Mouse (Mus musculus): ENCODE measurements around the gene Ntn3. TPM values are rescaled to one million over a fixed set of nuclear protein-coding genes. Genes with fewer than 3 reads are reported as not detected.

The Ntn3 gene
- polyA plus RNA-seq, 1 experiment from 2014 or later = 0.45 TPM

- Histone ChIP-seq H3K4me3 (ENCODE audit: low read depth, low read length) (no peak overlapping the region), H3K9ac (replicated peaks) (no peak overlapping the region), H3K4me2 (ENCODE audit: low read depth, low read length) (no peak overlapping the region), H3K27ac (ENCODE audit: low read depth) (no peak overlapping the region), H3K4me1 (ENCODE audit: insufficient read depth) (peaks cover 25% of the 10 kb centered on the region), H3K36me3 (replicated peaks; ENCODE audit: insufficient read depth, low read length) (peaks cover 6% of the 10 kb centered on the region), H3K9me3 (ENCODE audit: low read length) (no peaks in the 10 kb centered on the region), H3K27me3 (ENCODE audit: insufficient read depth, low read length) (no peaks in the 10 kb centered on the region)
- ATAC-seq (no peak), DNase-seq (no peak)
- TF ChIP-seq EP300 (IDR thresholded peaks at IDR 0.05; ENCODE audit: low read depth) (no peak), CTCF (IDR thresholded peaks at IDR 0.05; ENCODE audit: low read depth) (no peak)
- 89% methylated on average over 9 of the region's 9 CpGs for WGBS (ENCODE audit: insufficient replicate concordance)
Observed at GRCm38 (mm10) chr17:24155742-24156141, 53.6 kb downstream of the Ntn3 start.

GRCm38 (mm10) chr17:24154463-24154862 is 54.9 kb downstream of the Ntn3 start:
- H3K4me1 ChIP-seq (ENCODE audit: insufficient read depth) = peaks cover 25% of the 10 kb centered on the region
- H3K4me2 ChIP-seq (ENCODE audit: low read depth, low read length) = no peak overlapping the region
- H3K9ac ChIP-seq (replicated peaks) = no peak overlapping the region
- no peak for DNase-seq
- peaks cover 6% of the 10 kb centered on the region for H3K36me3 ChIP-seq (replicated peaks; ENCODE audit: insufficient read depth, low read length)
- H3K4me3 ChIP-seq (ENCODE audit: low read depth, low read length) = no peak overlapping the region
- H3K9me3 ChIP-seq (ENCODE audit: low read length) = no peaks in the 10 kb centered on the region
- ATAC-seq = 0 out of 2 replicates have a peak, but pooled peaks have one; percentile 2
- H3K27me3 ChIP-seq (ENCODE audit: insufficient read depth, low read length) = no peaks in the 10 kb centered on the region
- H3K27ac ChIP-seq (ENCODE audit: low read depth) = peak overlapping the region; percentile 35; the same call in 1 of the 2 replicates
- 49% methylated on average over 3 of the region's 3 CpGs for WGBS (ENCODE audit: insufficient replicate concordance)
- TF ChIP-seq CTCF (IDR thresholded peaks at IDR 0.05; ENCODE audit: low read depth) = peak; percentile 30; the same call in 1 of the 2 replicates
- TF ChIP-seq EP300 (IDR thresholded peaks at IDR 0.05; ENCODE audit: low read depth) = no peak

Small RNAs within 50 kb of the gene (microRNA-seq; reads per million reads assigned to microRNA genes)
- gene Mir5134 (2.0 reads per million), gene Mir6965 (not detected)

Other genes with a start within 250 kb of the Ntn3 start
- gene Prss30, start 229.0 kb downstream of the Ntn3 start, polyA plus RNA-seq (2015; fragmentation: Nextera tagmentation; extraction: Ambion mirVana) = 0.09 and 0.14 TPM in 2 replicates
- gene Prss22, start 211.4 kb downstream of the Ntn3 start, polyA plus RNA-seq (2015; fragmentation: Nextera tagmentation; extraction: Ambion mirVana) = not detected in 2 replicates
- not detected in 2 replicates for gene Prss27, start 171.4 kb downstream of the Ntn3 start, polyA plus RNA-seq (2015; fragmentation: Nextera tagmentation; extraction: Ambion mirVana)
- gene Kctd5, start 136.0 kb downstream of the Ntn3 start, polyA plus RNA-seq (2015; fragmentation: Nextera tagmentation; extraction: Ambion mirVana) = 6.8 and 7.7 TPM in 2 replicates
- 19.3 and 20.5 TPM in 2 replicates for gene Pdpk1, start 58.6 kb downstream of the Ntn3 start, polyA plus RNA-seq (2015; fragmentation: Nextera tagmentation; extraction: Ambion mirVana)
- 18.5 and 20.0 TPM in 2 replicates for gene Amdhd2, start 45.8 kb downstream of the Ntn3 start, polyA plus RNA-seq (2015; fragmentation: Nextera tagmentation; extraction: Ambion mirVana)
- 422 and 445 TPM in 2 replicates for gene Atp6v0c, start 39.8 kb downstream of the Ntn3 start, polyA plus RNA-seq (2015; fragmentation: Nextera tagmentation; extraction: Ambion mirVana)
- 2.0 and 4.2 TPM in 2 replicates for gene Tbc1d24, start 4.0 kb downstream of the Ntn3 start, polyA plus RNA-seq (2015; fragmentation: Nextera tagmentation; extraction: Ambion mirVana)
- 6.7 and 7.4 TPM in 2 replicates for gene Tedc2, start 11.3 kb upstream of the Ntn3 start, polyA plus RNA-seq (2015; fragmentation: Nextera tagmentation; extraction: Ambion mirVana)
- gene Ccnf, start 42.0 kb upstream of the Ntn3 start, polyA plus RNA-seq (2015; fragmentation: Nextera tagmentation; extraction: Ambion mirVana) = 26.2 and 29.6 TPM in 2 replicates
- gene Abca17, start 141.5 kb upstream of the Ntn3 start, polyA plus RNA-seq (2015; fragmentation: Nextera tagmentation; extraction: Ambion mirVana) = not detected in 2 replicates
- 6.4 and 7.1 TPM in 2 replicates for gene Abca3, start 142.4 kb upstream of the Ntn3 start, polyA plus RNA-seq (2015; fragmentation: Nextera tagmentation; extraction: Ambion mirVana)
- 67.4 and 69.9 TPM in 2 replicates for gene Rnps1, start 205.0 kb upstream of the Ntn3 start, polyA plus RNA-seq (2015; fragmentation: Nextera tagmentation; extraction: Ambion mirVana)
- 162 and 193 TPM in 2 replicates for gene Eci1, start 217.1 kb upstream of the Ntn3 start, polyA plus RNA-seq (2015; fragmentation: Nextera tagmentation; extraction: Ambion mirVana)
- gene Dnase1l2, start 233.6 kb upstream of the Ntn3 start, polyA plus RNA-seq (2015; fragmentation: Nextera tagmentation; extraction: Ambion mirVana) = 0.22 and 0.35 TPM in 2 replicates

Measured in liver, postnatal 0 days (tissue).